Mouse (Mus musculus) liver, embryonic 11.5 days (tissue): ENCODE measurements around the gene Orai1. TPM values are rescaled to one million over a fixed set of nuclear protein-coding genes. Genes with fewer than 3 reads are reported as not detected.
"Not testable (repeated sequence)": the region's sequence is repeated elsewhere in the genome, so short reads cannot be mapped to it uniquely, and the experiment has no call there.

ENCODE experiments used
- ATAC-seq: fragments of 200-750 bp; cut with Nextera tagmentation; replicated peaks from 2 replicates; pipeline ENCODE4 v1.8.0; 2017; ENCODE audit warnings: moderate number of reproducible peaks, mild to moderate bottlenecking, moderate TSS enrichment, moderate library complexity; ENCODE audit not compliant: low FRiP score
- DNase-seq: peaks from one replicate; pipeline ENCODE4 v3.0.0-alpha.2; 2017; ENCODE audit warnings: low spot score
- H3K27ac ChIP-seq: fragments of 300-500 bp; sonication (generic); 2 replicates; pipeline ENCODE4 v1.5.1; 2014; ENCODE audit warnings: mild to moderate bottlenecking, low read depth, low read length, control low read depth
- H3K27me3 ChIP-seq: fragments of 300-500 bp; sonication (generic); replicated peaks from 2 replicates; pipeline ENCODE4 v1.6.1; 2014; ENCODE audit warnings: low read length, mixed read lengths; ENCODE audit not compliant: control insufficient read depth, insufficient read depth
- H3K36me3 ChIP-seq: fragments of 300-500 bp; sonication (generic); 2 replicates; pipeline ENCODE4 v1.6.1; 2014; ENCODE audit warnings: mild to moderate bottlenecking, low read length, moderate library complexity, mixed read lengths; ENCODE audit not compliant: control insufficient read depth, insufficient read depth
- H3K4me1 ChIP-seq: fragments of 300-500 bp; sonication (generic); replicated peaks from 2 replicates; pipeline ENCODE4 v1.6.1; 2014; ENCODE audit warnings: low read length, mixed read lengths; ENCODE audit not compliant: control insufficient read depth, insufficient read depth
- H3K4me2 ChIP-seq: fragments of 300-500 bp; sonication (generic); 2 replicates; pipeline ENCODE4 v1.6.1; 2014; ENCODE audit warnings: mild to moderate bottlenecking, control low read depth, moderate library complexity
- H3K4me3 ChIP-seq: fragments of 300-500 bp; sonication (generic); 2 replicates; pipeline ENCODE4 v1.5.1; 2014; ENCODE audit warnings: low read depth, low read length, control low read depth
- H3K9ac ChIP-seq: fragments of 300-500 bp; sonication (generic); 2 replicates; pipeline ENCODE4 v1.6.1; 2014; ENCODE audit warnings: low read depth, low read length, control low read depth
- H3K9me3 ChIP-seq: fragments of 300-500 bp; sonication (generic); 2 replicates; pipeline ENCODE4 v1.6.1; 2016; ENCODE audit warnings: low read length, inconsistent platforms, mixed read lengths; ENCODE audit not compliant: control insufficient read depth
- WGBS: fragments of 180-500 bp; shearing (Covaris S2); extraction: QIAGEN DNeasy Blood & Tissue Kit; methylation state at CpG from one replicate; pipeline ENCODE4 v1.1.7; 2014; 5-methylcytosine and 5-hydroxymethylcytosine counted together
- polyA plus RNA-seq: library from polyadenylated mRNA; unstranded; fragments of >200 nt; fragmentation: Nextera tagmentation; extraction: Ambion mirVana; gene quantifications from 2 replicates; pipeline ENCODE4 v1.2.1, GENCODE M21; 2014

Gene Orai1
- polyA plus RNA-seq, 1 experiment from 2014 or later, result 8.6 TPM

DNA sequence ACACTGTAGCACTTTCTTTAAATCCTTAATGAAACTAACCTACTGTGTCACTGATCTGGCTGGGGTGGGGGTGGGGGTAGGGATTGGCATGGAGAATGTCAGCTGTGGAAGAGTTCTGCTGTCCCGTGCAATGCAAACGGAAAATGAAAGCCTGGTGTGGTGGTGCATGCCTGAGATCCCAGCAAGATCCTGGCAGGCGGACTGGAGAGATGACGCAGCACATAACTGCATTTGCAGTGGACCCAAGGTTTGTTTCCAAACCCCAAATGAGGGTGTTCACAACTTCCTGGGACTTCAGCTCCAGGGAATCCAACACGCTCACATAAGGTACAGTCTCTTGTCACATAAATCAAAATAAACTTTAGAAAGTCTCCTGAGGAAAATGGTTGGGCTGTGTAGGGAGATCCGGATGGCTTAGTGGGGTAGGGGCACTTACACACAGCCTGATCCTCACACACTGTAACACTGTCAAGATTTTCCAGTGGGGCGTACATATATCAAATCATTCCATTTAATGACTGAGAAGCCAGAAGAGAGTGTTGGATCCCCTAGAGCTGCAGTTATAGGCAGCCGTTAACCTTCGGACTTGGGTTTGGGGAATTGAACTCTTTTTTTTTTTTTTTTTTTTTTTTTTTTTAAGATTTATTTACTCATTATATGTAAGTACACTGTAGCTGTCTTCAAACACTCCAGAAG, 46.0 kb downstream of the Orai1 start:
- ATAC-seq, result no peak
- Histone ChIP-seq H3K9me3 (no peaks in the 10 kb centered on the region), H3K9ac (no peak overlapping the region), H3K4me3 (no peak overlapping the region), H3K4me1 (peaks cover 11% of the 10 kb centered on the region), H3K4me2 (no peak overlapping the region), H3K27ac (no peak overlapping the region), H3K27me3 (no peaks in the 10 kb centered on the region), H3K36me3 (no peaks in the 10 kb centered on the region)
- DNase-seq, result no peak
- 77% methylated on average over 9 of the region's 9 CpGs for WGBS

DNA sequence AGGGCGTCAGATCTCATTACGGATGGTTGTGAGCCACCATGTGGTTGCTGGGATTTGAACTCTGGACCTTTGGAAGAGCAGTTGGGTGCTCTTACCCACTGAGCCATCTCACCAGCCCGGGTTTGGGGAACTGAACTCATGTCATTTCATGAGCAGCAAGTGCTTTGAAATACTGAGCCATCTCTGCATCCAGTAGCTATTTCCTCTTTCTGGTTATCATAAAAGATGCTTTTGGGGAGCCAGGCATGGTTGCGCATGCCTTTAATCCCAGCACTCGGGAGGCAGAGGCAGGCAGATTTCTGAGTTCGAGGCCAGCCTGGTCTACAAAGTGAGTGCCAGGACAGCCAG, 46.5 kb downstream of the Orai1 start:
- not testable (repeated sequence) for H3K27ac ChIP-seq, H3K9ac ChIP-seq, H3K4me3 ChIP-seq, H3K9me3 ChIP-seq, H3K36me3 ChIP-seq, H3K4me2 ChIP-seq, DNase-seq, ATAC-seq, H3K27me3 ChIP-seq
- peaks cover 11% of the 10 kb centered on the region for H3K4me1 ChIP-seq
- WGBS, result 78% methylated on average over 4 of the region's 6 CpGs

DNA sequence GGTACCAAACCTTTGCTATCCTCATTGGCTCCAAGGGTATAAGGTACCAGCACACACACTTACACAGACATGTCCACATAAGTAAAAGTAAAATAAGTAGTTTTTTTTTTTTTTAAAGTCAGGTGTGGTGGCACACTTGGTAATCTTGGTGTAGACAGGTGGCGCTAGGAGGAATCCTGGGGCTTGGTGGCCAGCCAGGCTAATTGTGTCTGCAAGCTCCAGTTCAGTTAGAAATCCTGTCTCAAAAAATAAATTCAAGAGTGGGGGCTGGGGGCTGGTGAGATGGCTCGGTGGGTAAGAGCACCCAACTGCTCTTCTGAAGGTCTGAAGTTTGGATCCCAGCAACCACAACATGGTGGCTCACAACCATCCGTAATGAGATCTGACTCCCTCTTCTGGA, 48.3 kb downstream of the Orai1 start:
- Histone ChIP-seq H3K27me3 (no peaks in the 10 kb centered on the region), H3K36me3 (no peaks in the 10 kb centered on the region), H3K9ac (no peak overlapping the region), H3K4me2 (no peak overlapping the region), H3K4me3 (no peak overlapping the region), H3K27ac (no peak overlapping the region), H3K4me1 (peaks cover 11% of the 10 kb centered on the region), H3K9me3 (no peaks in the 10 kb centered on the region)
- 86% methylated on average over 3 of the region's 3 CpGs for WGBS
- DNase-seq (no peak), ATAC-seq (no peak)

DNA sequence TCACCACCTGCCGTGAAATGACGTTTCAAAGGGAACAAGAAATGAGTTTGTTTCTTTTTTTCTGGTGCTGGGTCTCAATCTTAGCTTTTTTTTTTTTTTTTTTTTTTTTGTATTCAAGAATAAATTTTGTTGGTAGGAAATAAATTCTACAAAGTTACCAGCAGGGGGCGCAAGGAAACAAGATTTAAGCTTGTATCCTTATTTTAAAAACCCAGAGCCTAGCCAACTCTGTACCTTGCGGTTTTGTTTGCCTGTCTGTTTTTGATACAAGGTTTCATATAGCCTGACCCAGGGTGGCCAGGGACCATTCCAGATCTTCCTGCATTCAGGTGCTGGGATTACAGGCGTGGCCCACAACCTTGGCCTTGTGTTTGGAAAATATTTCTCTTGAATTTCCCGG, 49.3 kb downstream of the Orai1 start:
- no peak for ATAC-seq
- H3K4me1 ChIP-seq, result peaks cover 4% of the 10 kb centered on the region
- H3K4me2 ChIP-seq, result no peak overlapping the region
- H3K27me3 ChIP-seq, result no peaks in the 10 kb centered on the region
- H3K9me3 ChIP-seq, result no peaks in the 10 kb centered on the region
- DNase-seq, result no peak
- H3K9ac ChIP-seq, result no peak overlapping the region
- 30% methylated on average over 6 of the region's 6 CpGs for WGBS
- H3K36me3 ChIP-seq, result no peaks in the 10 kb centered on the region
- H3K4me3 ChIP-seq, result no peak overlapping the region
- no peak overlapping the region for H3K27ac ChIP-seq

DNA sequence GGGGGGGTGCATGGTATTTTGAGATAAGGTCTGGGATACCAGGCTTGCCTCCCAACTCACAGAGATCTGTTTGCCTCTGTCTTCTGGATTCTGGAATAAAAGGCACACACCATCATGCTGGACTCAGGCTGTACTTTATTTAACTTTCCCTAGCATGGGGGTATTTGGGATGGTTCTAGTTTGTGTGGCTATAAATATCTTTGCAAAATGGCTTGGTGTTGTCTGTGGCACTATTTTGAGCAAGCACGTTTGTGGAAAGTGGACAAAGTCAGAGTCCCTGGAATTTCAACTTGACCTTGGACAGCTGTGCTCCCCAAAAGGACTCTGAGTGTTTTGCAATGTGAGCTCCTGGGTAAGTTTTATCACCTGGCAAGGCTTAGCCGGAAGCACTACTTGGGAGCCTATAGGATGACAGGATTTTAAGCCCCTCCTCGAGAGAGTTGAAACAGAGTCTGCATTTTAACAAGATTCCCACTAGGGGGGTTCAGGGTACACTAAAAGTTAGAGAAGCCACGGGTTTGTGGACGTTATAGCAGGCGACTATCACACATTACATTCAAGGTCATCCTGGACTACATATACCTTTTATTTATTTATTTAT, 52.6 kb downstream of the Orai1 start:
- ATAC-seq (peak; percentile 89), DNase-seq (no peak)
- Histone ChIP-seq H3K27me3 (no peaks in the 10 kb centered on the region), H3K4me1 (no peaks in the 10 kb centered on the region), H3K4me3 (no peak overlapping the region), H3K9me3 (no peaks in the 10 kb centered on the region), H3K27ac (no peak overlapping the region), H3K4me2 (no peak overlapping the region), H3K9ac (no peak overlapping the region), H3K36me3 (no peaks in the 10 kb centered on the region)
- WGBS, result 11% methylated on average over 6 of the region's 6 CpGs

DNA sequence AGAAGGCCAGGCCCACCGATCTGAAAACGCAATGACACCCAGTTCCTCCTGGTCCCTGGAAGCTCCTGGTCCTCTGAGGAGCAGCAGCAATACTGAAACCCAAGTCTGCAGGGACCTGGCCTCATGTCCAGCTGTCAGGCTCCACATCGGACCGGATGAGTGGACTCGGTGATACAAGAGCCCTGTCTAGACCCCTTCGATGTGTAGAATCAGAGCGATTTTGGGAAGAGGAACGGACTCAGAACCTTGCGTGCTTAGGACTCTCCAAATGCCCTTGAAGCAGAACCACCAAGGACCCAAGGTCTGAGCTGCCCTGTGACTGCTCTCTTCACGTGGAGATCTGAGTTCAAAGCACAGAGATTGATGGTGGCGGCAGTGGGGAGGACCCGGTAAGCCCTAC, 53.2 kb downstream of the Orai1 start, which contains the start of gene Tmem120b:
Gene Tmem120b, plus strand, starts transcription at position 301 of the 400 bp plus-strand sequence.
- Histone ChIP-seq H3K27me3 (no peaks in the 10 kb centered on the region), H3K4me1 (no peaks in the 10 kb centered on the region), H3K27ac (no peak within 1 kb of the TSS), H3K9me3 (no peaks in the 10 kb centered on the region), H3K4me3 (no peak within 1 kb of the TSS), H3K4me2 (no peak within 1 kb of the TSS), H3K36me3 (no peaks in the 10 kb centered on the region), H3K9ac (no peak within 1 kb of the TSS)
- ATAC-seq (no peak), DNase-seq (no peak)
- WGBS, result 82% methylated on average over 12 of the region's 12 CpGs

DNA sequence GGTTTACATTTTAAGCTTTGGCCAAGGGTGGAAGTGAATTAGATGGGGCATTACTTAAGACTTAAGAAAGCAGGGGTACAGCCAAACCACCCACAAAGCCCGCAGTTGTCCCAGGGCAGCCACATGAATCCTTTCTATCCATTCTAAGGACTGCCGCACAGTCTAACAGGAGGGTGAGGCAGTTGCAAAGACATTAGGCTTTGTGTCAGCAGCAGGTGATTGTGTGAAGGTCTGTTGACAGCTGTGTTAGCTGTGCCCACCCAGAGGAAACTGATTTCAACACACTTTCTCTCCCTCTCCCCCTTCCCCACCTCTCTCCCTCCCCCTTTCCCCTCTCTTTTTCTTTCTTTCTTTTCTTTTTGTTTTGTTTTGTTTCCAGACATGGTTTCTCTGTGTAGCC, 53.8 kb downstream of the Orai1 start:
- 92% methylated on average over 2 of the region's 2 CpGs for WGBS
- Histone ChIP-seq H3K9me3 (no peaks in the 10 kb centered on the region), H3K27me3 (no peaks in the 10 kb centered on the region), H3K4me2 (no peak overlapping the region), H3K36me3 (no peaks in the 10 kb centered on the region), H3K27ac (no peak overlapping the region), H3K4me3 (no peak overlapping the region), H3K9ac (no peak overlapping the region), H3K4me1 (no peaks in the 10 kb centered on the region)
- DNase-seq (no peak), ATAC-seq (no peak)

DNA sequence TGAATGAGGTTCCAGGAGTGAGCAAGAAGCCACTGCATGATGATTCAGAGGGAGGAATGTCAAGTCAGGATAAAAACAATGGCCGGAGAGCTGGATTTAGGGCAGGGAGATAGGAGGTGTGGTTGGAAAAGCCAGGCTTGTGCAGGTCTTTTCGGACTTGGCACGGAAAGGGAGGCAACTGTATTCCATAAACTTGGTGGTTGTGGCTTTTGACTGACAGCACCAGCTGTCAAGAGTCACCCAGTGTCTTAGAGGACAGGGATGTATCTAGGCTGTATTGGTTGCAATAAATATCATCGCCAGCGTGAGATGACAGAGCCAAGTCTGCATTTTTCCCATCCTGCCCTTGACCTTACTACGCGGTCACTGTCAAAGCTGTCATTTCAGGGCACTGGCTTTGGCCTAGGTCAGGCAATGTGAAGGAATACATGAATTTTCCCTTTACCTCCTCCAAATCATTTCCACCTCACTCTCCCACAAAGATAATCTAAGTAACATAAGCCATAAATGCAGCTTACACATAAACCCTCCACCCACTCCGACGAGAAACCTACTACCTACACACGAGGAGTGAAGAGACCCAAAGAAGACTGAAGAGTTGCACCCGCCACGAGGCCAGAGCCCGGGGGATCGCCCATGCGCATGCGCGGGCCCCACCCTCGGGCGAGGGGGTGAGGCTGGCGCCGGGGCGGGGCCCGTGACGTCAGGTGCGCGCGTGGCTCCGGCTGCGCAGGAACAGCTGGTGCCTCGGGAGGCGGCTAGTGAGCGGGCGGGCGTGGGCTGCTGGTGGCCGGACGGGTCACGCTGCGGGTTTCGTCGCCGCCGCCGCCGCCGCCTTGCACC, 60.9 kb downstream of the Orai1 start:
- ATAC-seq, result peak; percentile 86
- H3K9me3 ChIP-seq, result peaks cover 3% of the 10 kb centered on the region
- 8% methylated on average over 45 of the region's 45 CpGs for WGBS
- DNase-seq, result peak; percentile 88
- H3K36me3 ChIP-seq, result peaks cover 2% of the 10 kb centered on the region; the same call in 1 of the 2 replicates
- peak overlapping the region; percentile 91 for H3K27ac ChIP-seq
- peak overlapping the region; percentile 83 for H3K4me3 ChIP-seq
- H3K27me3 ChIP-seq, result no peaks in the 10 kb centered on the region
- peaks cover 20% of the 10 kb centered on the region for H3K4me1 ChIP-seq
- H3K4me2 ChIP-seq, result peak overlapping the region; percentile 95
- H3K9ac ChIP-seq, result peak overlapping the region; percentile 87
